Mouse (Mus musculus) megakaryocyte, embryonic 14.5 days (primary cell): ENCODE measurements around the gene Gm49395. TPM values are rescaled to one million over a fixed set of nuclear protein-coding genes. Genes with fewer than 3 reads are reported as not detected.

Experiments used
- H3K27me3 ChIP-seq: replicated peaks from 2 replicates; pipeline ENCODE3; 2012; ENCODE audit warnings: inconsistent platforms
- H3K36me3 ChIP-seq: replicated peaks from 2 replicates; pipeline ENCODE3; 2012; ENCODE audit warnings: low read length, inconsistent platforms, mixed read lengths
- H3K4me1 ChIP-seq: 2 replicates; pipeline ENCODE4 v1.6.1; 2012; ENCODE audit warnings: inconsistent platforms
- H3K4me3 ChIP-seq: replicated peaks from 2 replicates; pipeline ENCODE3; 2012; ENCODE audit warnings: moderate library complexity, mild to moderate bottlenecking, inconsistent platforms
- H3K9me3 ChIP-seq: 2 replicates; pipeline ENCODE4 v1.6.1; 2012; ENCODE audit warnings: inconsistent platforms
- FLI1 ChIP-seq: IDR thresholded peaks from 2 replicates; pipeline ENCODE4 v1.6.1; 2012; ENCODE audit warnings: low read length, inconsistent platforms, mixed read lengths
- GATA1 ChIP-seq: IDR thresholded peaks from 3 replicates; pipeline ENCODE4 v1.6.1; 2012; ENCODE audit warnings: mixed read lengths, low read length, inconsistent platforms, borderline replicate concordance
- polyA plus RNA-seq: library from polyadenylated mRNA; stranded (reverse); fragments of >175 nt; gene quantifications from 2 replicates; pipeline ENCODE4 v1.2.3, GENCODE M21; 2012; ENCODE audit warnings: low replicate concordance; ENCODE audit not compliant: insufficient read depth

The Gm49395 gene
- polyA plus RNA-seq, 1 experiment, result 7.0 TPM

DNA sequence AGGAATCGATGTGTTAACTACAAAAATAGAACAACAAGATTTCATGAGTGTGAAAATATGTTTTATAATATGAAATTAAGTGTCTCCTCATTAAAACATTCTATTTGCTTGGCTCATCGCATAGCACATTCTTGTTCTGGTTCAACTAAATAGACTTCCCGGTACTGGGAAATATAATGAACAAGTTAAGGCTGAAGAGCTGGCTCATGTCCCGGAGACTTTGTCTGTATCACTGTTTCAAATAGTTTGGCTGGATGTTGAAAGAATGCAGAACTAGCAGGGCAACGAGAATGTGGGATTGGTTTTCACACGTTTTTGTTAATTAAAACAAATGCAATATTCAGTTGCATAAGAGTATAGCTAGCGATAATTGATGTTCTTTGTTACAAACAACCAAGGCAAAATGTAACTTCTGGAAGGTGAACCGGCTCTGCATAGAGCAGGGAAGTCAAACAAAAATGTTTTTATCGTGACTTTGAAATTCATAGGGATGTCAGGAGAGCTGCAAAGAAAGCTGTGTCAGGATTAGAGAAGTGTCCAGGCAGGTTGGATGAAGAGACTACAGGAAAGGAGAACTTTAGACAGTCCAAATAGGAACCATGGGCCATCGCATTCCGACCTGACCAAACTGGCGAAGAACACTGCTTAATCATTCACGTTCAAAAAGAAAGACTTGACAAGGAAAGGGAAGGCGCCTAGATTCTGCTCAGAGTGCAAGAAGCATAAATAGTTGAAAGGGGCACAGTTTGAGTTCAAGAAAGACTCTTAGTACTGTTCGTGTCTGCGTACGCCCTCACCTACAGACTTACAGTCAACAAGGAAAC is 70.3 kb downstream of the Gm49395 start:
- Histone ChIP-seq H3K4me1 (no peaks in the 10 kb centered on the region), H3K4me3 (no peak overlapping the region), H3K9me3 (no peaks in the 10 kb centered on the region), H3K27me3 (no peaks in the 10 kb centered on the region), H3K36me3 (no peaks in the 10 kb centered on the region)
- TF ChIP-seq FLI1, result no peak
- TF ChIP-seq GATA1, result no peak

- H3K4me3 ChIP-seq, result no peak overlapping the region
- no peaks in the 10 kb centered on the region for H3K4me1 ChIP-seq
- no peaks in the 10 kb centered on the region for H3K9me3 ChIP-seq
- no peak for TF ChIP-seq FLI1
- no peak for TF ChIP-seq GATA1
- H3K36me3 ChIP-seq, result no peaks in the 10 kb centered on the region
- no peaks in the 10 kb centered on the region for H3K27me3 ChIP-seq
Observed at GRCm38 (mm10) chr13:115025394-115025793, 76.3 kb downstream of the Gm49395 start.

DNA sequence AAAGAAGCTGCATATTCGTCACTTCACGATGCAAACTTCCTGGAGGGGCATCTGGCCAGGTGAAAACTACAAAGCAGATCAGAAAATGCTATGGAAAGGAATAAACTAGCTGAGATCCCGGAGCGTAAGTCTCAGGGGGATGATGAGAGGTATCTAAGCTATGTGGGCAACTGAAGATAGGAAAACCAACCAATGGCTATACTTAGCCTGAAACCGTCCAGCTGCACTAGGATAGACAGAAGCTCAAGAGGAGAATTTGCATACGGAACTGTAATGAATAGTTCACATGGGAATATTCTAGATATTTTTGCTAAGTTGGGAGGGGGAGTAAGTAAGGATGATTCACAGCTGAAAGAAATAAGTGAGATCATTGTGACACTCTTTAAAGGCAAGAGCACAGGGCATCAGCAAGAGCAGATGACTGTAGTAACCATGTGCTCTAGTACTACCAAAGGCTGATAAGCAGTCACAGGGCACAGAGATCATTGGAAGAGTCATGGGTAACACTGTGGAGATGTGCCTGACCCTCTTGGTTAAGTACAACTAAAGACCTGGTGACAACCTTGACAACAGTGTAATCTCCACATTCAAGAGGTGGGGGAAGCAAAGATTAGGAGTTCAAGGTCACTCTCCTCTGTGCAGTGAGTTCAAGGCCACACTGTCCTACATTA is 79.5 kb downstream of the Gm49395 start:
- Histone ChIP-seq H3K27me3 (no peaks in the 10 kb centered on the region), H3K9me3 (no peaks in the 10 kb centered on the region), H3K4me3 (no peak overlapping the region), H3K36me3 (no peaks in the 10 kb centered on the region), H3K4me1 (no peaks in the 10 kb centered on the region)
- TF ChIP-seq FLI1 (no peak), GATA1 (no peak)

- H3K36me3 ChIP-seq, result no peaks in the 10 kb centered on the region
- H3K9me3 ChIP-seq, result no peaks in the 10 kb centered on the region
- H3K4me3 ChIP-seq, result no peak overlapping the region
- H3K4me1 ChIP-seq, result no peaks in the 10 kb centered on the region
- TF ChIP-seq FLI1, result no peak
- no peak for TF ChIP-seq GATA1
- H3K27me3 ChIP-seq, result no peaks in the 10 kb centered on the region
Observed at GRCm38 (mm10) chr13:115021411-115021810, 80.3 kb downstream of the Gm49395 start.

- TF ChIP-seq FLI1 (no peak), GATA1 (no peak)
- no peaks in the 10 kb centered on the region for H3K9me3 ChIP-seq
Observed at GRCm38 (mm10) chr13:115020727-115021126, 81.0 kb downstream of the Gm49395 start.

DNA sequence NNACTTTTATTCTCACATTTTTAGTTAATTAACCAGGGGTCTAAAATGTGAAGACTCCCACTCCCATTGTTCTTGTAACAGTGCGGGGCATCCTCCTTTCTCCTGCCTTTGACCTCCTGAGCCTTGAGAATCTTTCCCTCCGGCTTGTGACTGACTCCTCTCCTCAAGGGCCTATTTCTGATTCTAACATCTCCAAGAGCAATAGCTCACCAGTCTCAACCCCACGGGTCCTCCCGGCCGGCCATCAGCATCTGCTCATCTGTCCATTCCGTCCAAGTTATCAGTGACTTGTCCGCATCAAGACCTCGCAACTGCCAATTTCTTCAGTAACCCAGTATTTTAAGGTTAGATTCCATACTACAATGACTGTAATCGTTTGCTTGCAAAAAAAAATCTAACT is 84.2 kb downstream of the Gm49395 start:
- TF ChIP-seq GATA1 (no peak), FLI1 (no peak)
- Histone ChIP-seq H3K4me3 (no peak overlapping the region), H3K9me3 (no peaks in the 10 kb centered on the region), H3K36me3 (no peaks in the 10 kb centered on the region), H3K27me3 (no peaks in the 10 kb centered on the region), H3K4me1 (no peaks in the 10 kb centered on the region)

More at GRCm38 (mm10) chr13:115020727-115021126, 81.0 kb downstream of the Gm49395 start:
- H3K36me3 ChIP-seq, result no peaks in the 10 kb centered on the region
- no peaks in the 10 kb centered on the region for H3K27me3 ChIP-seq
- no peak overlapping the region for H3K4me3 ChIP-seq
- no peaks in the 10 kb centered on the region for H3K4me1 ChIP-seq

- Histone ChIP-seq H3K27me3 (peaks cover 4% of the 10 kb centered on the region), H3K4me1 (peaks cover 4% of the 10 kb centered on the region; the same call in 1 of the 2 replicates), H3K4me3 (no peak overlapping the region), H3K9me3 (no peaks in the 10 kb centered on the region), H3K36me3 (no peaks in the 10 kb centered on the region)
- no peak for TF ChIP-seq FLI1
- TF ChIP-seq GATA1, result no peak
Observed at GRCm38 (mm10) chr13:115011547-115011946, 90.2 kb downstream of the Gm49395 start.

- Histone ChIP-seq H3K27me3 (no peaks in the 10 kb centered on the region), H3K4me3 (no peak overlapping the region), H3K9me3 (no peaks in the 10 kb centered on the region), H3K4me1 (peaks cover 12% of the 10 kb centered on the region), H3K36me3 (no peaks in the 10 kb centered on the region)
- no peak for TF ChIP-seq FLI1
- no peak for TF ChIP-seq GATA1
Observed at GRCm38 (mm10) chr13:115006213-115006835, 95.4 kb downstream of the Gm49395 start.

- Histone ChIP-seq H3K36me3 (no peaks in the 10 kb centered on the region), H3K4me3 (no peak overlapping the region), H3K27me3 (no peaks in the 10 kb centered on the region), H3K9me3 (no peaks in the 10 kb centered on the region), H3K4me1 (peaks cover 12% of the 10 kb centered on the region)
- TF ChIP-seq GATA1 (no peak), FLI1 (no peak)
Observed at GRCm38 (mm10) chr13:115005342-115005741, 96.4 kb downstream of the Gm49395 start.
